Mouse (Mus musculus) ES-E14 (cell line): Measurements from ENCODE around the gene Erbb3. TPM values are rescaled to one million over a fixed set of nuclear protein-coding genes. Genes with fewer than 3 reads are reported as not detected.
A peak's percentile ranks its signal among the peaks of the same experiment; 100 is the strongest.
"Not testable (repeated sequence)": the region's sequence is repeated elsewhere in the genome, so short reads cannot be mapped to it uniquely, and the experiment has no call there.

ENCODE experiments used
- DNase-seq: peaks from one replicate; pipeline ENCODE4 v3.0.0-alpha.2; 2013; ENCODE audit warnings: low read depth, low spot score
- H3K27ac ChIP-seq: 2 replicates; pipeline ENCODE4 v1.5.1; 2012; ENCODE audit warnings: low read depth, mild to moderate bottlenecking, low read length, moderate library complexity, mixed read lengths; ENCODE audit not compliant: poor library complexity, insufficient read depth, severe bottlenecking
- H3K36me3 ChIP-seq: 2 replicates; pipeline ENCODE4 v1.6.1; 2012; ENCODE audit warnings: mild to moderate bottlenecking, low read length, moderate library complexity, mixed read lengths; ENCODE audit not compliant: control insufficient read depth, poor library complexity, insufficient read depth, severe bottlenecking
- H3K4me1 ChIP-seq, 2 experiments: fragments of 150-350 bp in 1 of 2; sonication (generic) in 1 of 2; 2 replicates each; pipeline ENCODE4 v1.6.1; 2012; ENCODE audit warnings: low read length in 2 of 2, mild to moderate bottlenecking in 1 of 2, mixed read lengths in 1 of 2; ENCODE audit not compliant: control insufficient read depth in 2 of 2, insufficient read depth in 2 of 2, poor library complexity in 1 of 2
- H3K4me3 ChIP-seq, 2 experiments: fragments of 150-350 bp in 1 of 2; sonication (generic) in 1 of 2; 2 replicates each; pipeline ENCODE4 v1.5.1; 2012; ENCODE audit warnings: low read length in 2 of 2, low read depth in 1 of 2, mild to moderate bottlenecking in 1 of 2, mixed read lengths in 1 of 2; ENCODE audit not compliant: insufficient read depth in 1 of 2, poor library complexity in 1 of 2, severe bottlenecking in 1 of 2
- H3K9ac ChIP-seq: 2 replicates; pipeline ENCODE4 v1.6.1; 2012; ENCODE audit warnings: low read depth, mild to moderate bottlenecking, low read length, mixed read lengths; ENCODE audit not compliant: poor library complexity, insufficient read depth, severe bottlenecking
- H3K9me3 ChIP-seq: fragments of 150-350 bp; sonication (generic); 2 replicates; pipeline ENCODE4 v1.6.1; 2012; ENCODE audit warnings: low read depth, mild to moderate bottlenecking, low read length; ENCODE audit not compliant: control insufficient read depth, insufficient read depth
- CHD2 ChIP-seq: IDR thresholded peaks from 2 replicates; pipeline ENCODE4 v1.6.1; 2014; ENCODE audit warnings: mild to moderate bottlenecking, low read depth, low read length, inconsistent platforms
- HCFC1 ChIP-seq: IDR thresholded peaks from 2 replicates; pipeline ENCODE4 v1.6.1; 2012; ENCODE audit warnings: low read length, inconsistent platforms, borderline replicate concordance; ENCODE audit not compliant: insufficient read depth
- MAFK ChIP-seq: IDR thresholded peaks from 2 replicates; pipeline ENCODE4 v1.6.1; 2014; ENCODE audit warnings: mild to moderate bottlenecking, low read depth, low read length, inconsistent platforms; ENCODE audit not compliant: insufficient read depth
- ZC3H11A ChIP-seq: IDR thresholded peaks from 2 replicates; pipeline ENCODE4 v1.6.1; 2012; ENCODE audit warnings: low read depth, mild to moderate bottlenecking, inconsistent platforms, low read length, borderline replicate concordance
- ZNF384 ChIP-seq: IDR thresholded peaks from 2 replicates; pipeline ENCODE4 v1.6.1; 2012; ENCODE audit warnings: low read depth, low read length, inconsistent platforms
- in situ Hi-C, 2 experiments: fragments of 600-800 bp; cut with MboI; formaldehyde crosslinking; loops; one replicate each; pipeline ENCODE4 v1.15.1; 2025; ENCODE audit warnings: low sequenced_read_pairs in 2 of 2, inconsistent platforms in 1 of 2; ENCODE audit not compliant: unreplicated experiment in 2 of 2
- total RNA-seq: library from RNA; depleted of rRNA; stranded (reverse); fragments of 300-350 nt; gene quantifications from 2 replicates; pipeline ENCODE4 v1.2.3, GENCODE M21; 2012

The Erbb3 gene
- total RNA-seq, 1 experiment, result 24.9 TPM

- peaks cover 0 to 3% of the 10 kb centered on the region in 2 experiments; a peak in 2 of 4 replicates for H3K4me1 ChIP-seq
- H3K9me3 ChIP-seq, result no peaks in the 10 kb centered on the region
- no peak for DNase-seq
- in situ Hi-C loops, result no loop called here
- H3K9ac ChIP-seq, result peak overlapping the region; percentile 99
- H3K36me3 ChIP-seq, result peaks cover 41% of the 10 kb centered on the region
- peak overlapping the region; percentile 84 to 88 for H3K4me3 ChIP-seq
- TF ChIP-seq ZC3H11A (no peak), CHD2 (no peak), ZNF384 (no peak), HCFC1 (no peak), MAFK (no peak)
- H3K27ac ChIP-seq, result peak overlapping the region; percentile 86
These were observed 24.2 kb downstream of the Erbb3 start for GRCm38 (mm10) chr10:128565206-128565787.

GRCm38 (mm10) chr10:128563544-128563943 is 25.9 kb downstream of the Erbb3 start:
- in situ Hi-C loops, result no loop called here

GRCm38 (mm10) chr10:128556963-128557362 is 32.5 kb downstream of the Erbb3 start:
- H3K27ac ChIP-seq, result no peak overlapping the region
- H3K9me3 ChIP-seq, result no peaks in the 10 kb centered on the region
- H3K9ac ChIP-seq, result no peak overlapping the region
- H3K36me3 ChIP-seq, result peaks cover 42% of the 10 kb centered on the region
- H3K4me3 ChIP-seq, result no peak overlapping the region
- TF ChIP-seq HCFC1 (no peak), CHD2 (no peak), ZNF384 (no peak), MAFK (no peak), ZC3H11A (no peak)
- in situ Hi-C loops, result no loop called here
- DNase-seq, result no peak
- no peaks in the 10 kb centered on the region for H3K4me1 ChIP-seq

More at GRCm38 (mm10) chr10:128563544-128563943, 25.9 kb downstream of the Erbb3 start:
- Histone ChIP-seq H3K4me1 (peaks cover 0 to 3% of the 10 kb centered on the region in 2 experiments; a peak in 2 of 4 replicates), H3K27ac (no peak overlapping the region; the same call in 1 of the 2 replicates), H3K4me3 (peak overlapping the region; percentile 84 to 88; a peak in 3 of 4 replicates), H3K36me3 (peaks cover 50% of the 10 kb centered on the region), H3K9me3 (no peaks in the 10 kb centered on the region), H3K9ac (peak overlapping the region; percentile 68)
- no peak for TF ChIP-seq CHD2
- DNase-seq, result no peak

- DNase-seq, result no peak
- in situ Hi-C loops, result no loop called here
- no peak for TF ChIP-seq ZC3H11A
- TF ChIP-seq ZNF384, result no peak
- no peak for TF ChIP-seq HCFC1
- no peak for TF ChIP-seq MAFK
- TF ChIP-seq CHD2, result no peak
- H3K4me1 ChIP-seq, result no peaks in the 10 kb centered on the region
- H3K9ac ChIP-seq, result no peak overlapping the region
- no peaks in the 10 kb centered on the region for H3K9me3 ChIP-seq
- no peak overlapping the region for H3K4me3 ChIP-seq
- no peak overlapping the region for H3K27ac ChIP-seq
- peaks cover 35% of the 10 kb centered on the region for H3K36me3 ChIP-seq
These were observed 33.2 kb downstream of the Erbb3 start for GRCm38 (mm10) chr10:128556286-128556685.

GRCm38 (mm10) chr10:128555567-128555966 is 33.9 kb downstream of the Erbb3 start:
- H3K36me3 ChIP-seq, result peaks cover 30% of the 10 kb centered on the region
- in situ Hi-C loops, H3K27ac ChIP-seq, DNase-seq, H3K4me3 ChIP-seq, H3K9ac ChIP-seq, H3K4me1 ChIP-seq, H3K9me3 ChIP-seq: not testable (repeated sequence)
- TF ChIP-seq ZNF384, result 0 out of 2 replicates have a peak, but pooled peaks have one; percentile 44

GRCm38 (mm10) chr10:128550144-128550823 is 39.2 kb downstream of the Erbb3 start:
- in situ Hi-C loops, H3K4me3 ChIP-seq: not testable (repeated sequence)

GRCm38 (mm10) chr10:128549682-128550057 is 39.8 kb downstream of the Erbb3 start:
- Histone ChIP-seq H3K4me1 (peaks cover 0 to 12% of the 10 kb centered on the region in 2 experiments; a peak in 1 of 4 replicates), H3K9ac (peak overlapping the region; percentile 13; the same call in 1 of the 2 replicates), H3K36me3 (peaks cover 17% of the 10 kb centered on the region)
- DNase-seq, H3K27ac ChIP-seq, in situ Hi-C loops, H3K9me3 ChIP-seq, H3K4me3 ChIP-seq: not testable (repeated sequence)

More at GRCm38 (mm10) chr10:128550144-128550823, 39.2 kb downstream of the Erbb3 start:
- not testable (repeated sequence) for H3K9ac ChIP-seq, DNase-seq, H3K27ac ChIP-seq, H3K9me3 ChIP-seq, H3K4me1 ChIP-seq
- peaks cover 11% of the 10 kb centered on the region for H3K36me3 ChIP-seq
